Comparison of ENCODE assay signal across 11 mouse cellular contexts in genomic region chr10:81600096-81600495, GRCm38 (mm10). TPM values are rescaled to one million over a fixed set of nuclear protein-coding genes. Genes with fewer than 3 reads are reported as not detected.
A peak's percentile ranks its signal among the peaks of the same experiment; 100 is the strongest.
DNase-seq lines count a peak whose midpoint lies in the region; ATAC-seq and TF ChIP-seq lines count a peak whose summit lies in the region.
"Had no signal": no experiment of that assay in that cellular context is flagged by ENCODE, and none has a peak within 500 bp of the region (broad histone marks: within the 10 kb centered on the region; RNA-seq: fewer than 3 reads in every experiment).

No protein-coding gene starts in this region.

- TF ChIP-seq CTCF in E14TG2a.4 (conservative IDR thresholded peaks at IDR 0.05; ENCODE audit: low read length), result no peak
- no peak for TF ChIP-seq CTCF in heart, postnatal 0 days (IDR thresholded peaks at IDR 0.05; ENCODE audit: low read depth)

- no peak overlapping the region for H3K9ac ChIP-seq in kidney, embryonic 14.5 days (ENCODE audit: low read depth, low read length)
- no peak overlapping the region for H3K9ac ChIP-seq in heart, postnatal 0 days (replicated peaks; ENCODE audit: low read depth, low read length)
- H3K9ac ChIP-seq in neural tube, embryonic 15.5 days (replicated peaks), result no peak overlapping the region
- H3K9ac ChIP-seq: forebrain, embryonic 13.5 days; hindbrain, embryonic 14.5 days; neural tube, embryonic 13.5 days had no signal

- no peak for TF ChIP-seq EP300 in heart, postnatal 0 days (IDR thresholded peaks at IDR 0.05; ENCODE audit: low read depth)

- H3K27ac ChIP-seq in kidney, embryonic 14.5 days (ENCODE audit: low read depth, low read length), result peak overlapping the region; percentile 33
- peak overlapping the region; percentile 54; the same call in 1 of the 2 replicates for H3K27ac ChIP-seq in heart, postnatal 0 days (ENCODE audit: low read depth)
- H3K27ac ChIP-seq in neural tube, embryonic 15.5 days (replicated peaks), result no peak overlapping the region
- H3K27ac ChIP-seq: forebrain, embryonic 13.5 days; hindbrain, embryonic 14.5 days; neural tube, embryonic 13.5 days had no signal

- H3K9me3 ChIP-seq in kidney, embryonic 14.5 days (ENCODE audit: control insufficient read depth, low read length), result no peaks in the 10 kb centered on the region
- no peaks in the 10 kb centered on the region for H3K9me3 ChIP-seq in E14TG2a.4 (ENCODE audit: low read length)
- no peaks in the 10 kb centered on the region for H3K9me3 ChIP-seq in heart, postnatal 0 days (replicated peaks; ENCODE audit: control insufficient read depth, low read length)
- H3K9me3 ChIP-seq in neural tube, embryonic 15.5 days (replicated peaks), result no peaks in the 10 kb centered on the region
- H3K9me3 ChIP-seq: forebrain, embryonic 13.5 days; neural tube, embryonic 13.5 days had no signal

- no peak for ATAC-seq in kidney, embryonic 14.5 days (ENCODE audit: low FRiP score, low TSS enrichment)
- ATAC-seq in heart, postnatal 0 days (ENCODE audit: insufficient read depth, low read depth), result no peak
- ATAC-seq in neural tube, embryonic 15.5 days (ENCODE audit: low FRiP score), result no peak

- H3K4me3 ChIP-seq in kidney, embryonic 14.5 days (ENCODE audit: low read length), result no peak overlapping the region
- H3K4me3 ChIP-seq in E14TG2a.4 (replicated peaks; ENCODE audit: low read length), result peak overlapping the region; percentile 51; the same call in 1 of the 2 replicates
- H3K4me3 ChIP-seq in heart, postnatal 0 days (ENCODE audit: low read depth, low read length), result no peak overlapping the region
- no peak overlapping the region for H3K4me3 ChIP-seq in neural tube, embryonic 15.5 days (replicated peaks)

- no peak overlapping the region for H3K4me2 ChIP-seq in kidney, embryonic 14.5 days (replicated peaks; ENCODE audit: low read depth, low read length)
- peak overlapping the region; percentile 57; the same call in 1 of the 2 replicates for H3K4me2 ChIP-seq in heart, postnatal 0 days (ENCODE audit: low read depth, low read length)
- H3K4me2 ChIP-seq in neural tube, embryonic 15.5 days, result no peak overlapping the region

- no peaks in the 10 kb centered on the region for H3K36me3 ChIP-seq in kidney, embryonic 14.5 days (ENCODE audit: control insufficient read depth, insufficient read depth, low read length)
- H3K36me3 ChIP-seq in E14TG2a.4 (ENCODE audit: insufficient read depth, low read length), result no peaks in the 10 kb centered on the region
- H3K36me3 ChIP-seq in heart, postnatal 0 days (replicated peaks; ENCODE audit: control insufficient read depth, insufficient read depth, low read length), result no peaks in the 10 kb centered on the region
- no peaks in the 10 kb centered on the region for H3K36me3 ChIP-seq in neural tube, embryonic 15.5 days
- H3K36me3 ChIP-seq: neural tube, embryonic 13.5 days had no signal

- H3K27me3 ChIP-seq in kidney, embryonic 14.5 days (ENCODE audit: control insufficient read depth, insufficient read depth, low read length), result no peaks in the 10 kb centered on the region
- H3K27me3 ChIP-seq in E14TG2a.4 (ENCODE audit: insufficient read depth, low read length), result peaks cover 23% of the 10 kb centered on the region
- H3K27me3 ChIP-seq in heart, postnatal 0 days (ENCODE audit: control insufficient read depth, insufficient read depth, low read length), result 0 out of 2 replicates have a peak, but pooled peaks cover 7% of the 10 kb centered on the region
- peaks cover 8% of the 10 kb centered on the region; the same call in 1 of the 2 replicates for H3K27me3 ChIP-seq in neural tube, embryonic 15.5 days (replicated peaks)

- WGBS in kidney, embryonic 14.5 days, result 35% methylated on average over 10 of the region's 10 CpGs
- 43% methylated on average over 10 of the region's 10 CpGs for WGBS in heart, postnatal 0 days
- WGBS in neural tube, embryonic 15.5 days, result 51% methylated on average over 10 of the region's 10 CpGs

- H3K4me1 ChIP-seq in kidney, embryonic 14.5 days (ENCODE audit: control insufficient read depth, insufficient read depth, low read length), result peaks cover 74% of the 10 kb centered on the region
- peaks cover 80% of the 10 kb centered on the region for H3K4me1 ChIP-seq in E14TG2a.4 (replicated peaks; ENCODE audit: low read depth, low read length)
- peaks cover 43% of the 10 kb centered on the region for H3K4me1 ChIP-seq in heart, postnatal 0 days (ENCODE audit: control insufficient read depth, insufficient read depth)
- peaks cover 55% of the 10 kb centered on the region for H3K4me1 ChIP-seq in neural tube, embryonic 15.5 days

- DNase-seq in cerebellum, adult 9-11 months, result peak; percentile 63
- no peak for DNase-seq in cerebellum, postnatal 25 days
- no peak for DNase-seq in kidney, adult 18-20 months
- no peak for DNase-seq in heart, postnatal 0 days (ENCODE audit: low spot score)
- no peak for DNase-seq in adrenal gland, postnatal 25 days

RNA-seq across cellular contexts. Expression of gene Tle6, which starts 0.8 kb away (rescaled TPM):
- 12.6 and 15.5 TPM in 2 replicates for polyA plus RNA-seq in kidney, embryonic 14.5 days (2014; fragmentation: Nextera tagmentation; extraction: Ambion mirVana)
- 18.6 and 41.4 TPM in 2 replicates for total RNA-seq in heart, postnatal 0 days (2014; rRNA removed; ENCODE audit: low replicate concordance)
- polyA plus RNA-seq in heart, postnatal 0 days (2015; fragmentation: Nextera tagmentation; extraction: Ambion mirVana), result 19.3 and 23.1 TPM in 2 replicates
- polyA plus RNA-seq in neural tube, embryonic 15.5 days (2015; fragmentation: Nextera tagmentation; extraction: Ambion mirVana), result 5.7 and 7.3 TPM in 2 replicates
- 26.4 and 37.4 TPM in 2 replicates for total RNA-seq in adrenal gland, postnatal 25 days (2021)

RNA-seq across cellular contexts. Expression of gene BC025920, which starts 6.0 kb away (rescaled TPM):
- polyA plus RNA-seq in kidney, embryonic 14.5 days (2014; fragmentation: Nextera tagmentation; extraction: Ambion mirVana), result 0.84 and 0.86 TPM in 2 replicates
- 1.7 and 2.7 TPM in 2 replicates for total RNA-seq in heart, postnatal 0 days (2014; rRNA removed; ENCODE audit: low replicate concordance)
- polyA plus RNA-seq in heart, postnatal 0 days (2015; fragmentation: Nextera tagmentation; extraction: Ambion mirVana), result 0.38 and 0.44 TPM in 2 replicates
- polyA plus RNA-seq in neural tube, embryonic 15.5 days (2015; fragmentation: Nextera tagmentation; extraction: Ambion mirVana), result 1.3 and 2.3 TPM in 2 replicates
- 2.4 and 2.6 TPM in 2 replicates for total RNA-seq in adrenal gland, postnatal 25 days (2021)

RNA-seq across cellular contexts. Expression of gene Tle2, which starts 25.7 kb away (rescaled TPM):
- polyA plus RNA-seq in kidney, embryonic 14.5 days (2014; fragmentation: Nextera tagmentation; extraction: Ambion mirVana), result 29.3 and 30.4 TPM in 2 replicates
- 6.8 and 10.4 TPM in 2 replicates for total RNA-seq in heart, postnatal 0 days (2014; rRNA removed; ENCODE audit: low replicate concordance)
- 11.1 and 11.9 TPM in 2 replicates for polyA plus RNA-seq in heart, postnatal 0 days (2015; fragmentation: Nextera tagmentation; extraction: Ambion mirVana)
- 41.8 and 49.9 TPM in 2 replicates for polyA plus RNA-seq in neural tube, embryonic 15.5 days (2015; fragmentation: Nextera tagmentation; extraction: Ambion mirVana)
- 52.8 and 67.8 TPM in 2 replicates for total RNA-seq in adrenal gland, postnatal 25 days (2021)

RNA-seq across cellular contexts. Expression of gene Sirt6, which starts 27.5 kb away (rescaled TPM):
- polyA plus RNA-seq in kidney, embryonic 14.5 days (2014; fragmentation: Nextera tagmentation; extraction: Ambion mirVana), result 39.9 and 40.7 TPM in 2 replicates
- 10.9 and 24.7 TPM in 2 replicates for total RNA-seq in heart, postnatal 0 days (2014; rRNA removed; ENCODE audit: low replicate concordance)
- 16.2 and 16.6 TPM in 2 replicates for polyA plus RNA-seq in heart, postnatal 0 days (2015; fragmentation: Nextera tagmentation; extraction: Ambion mirVana)
- polyA plus RNA-seq in neural tube, embryonic 15.5 days (2015; fragmentation: Nextera tagmentation; extraction: Ambion mirVana), result 45.6 and 51.8 TPM in 2 replicates
- total RNA-seq in adrenal gland, postnatal 25 days (2021), result 28.3 and 30.2 TPM in 2 replicates

RNA-seq across cellular contexts. Expression of gene Ankrd24, which starts 28.2 kb away (rescaled TPM):
- polyA plus RNA-seq in kidney, embryonic 14.5 days (2014; fragmentation: Nextera tagmentation; extraction: Ambion mirVana), result 11.3 and 18.5 TPM in 2 replicates
- 48.5 and 54.5 TPM in 2 replicates for total RNA-seq in heart, postnatal 0 days (2014; rRNA removed; ENCODE audit: low replicate concordance)
- polyA plus RNA-seq in heart, postnatal 0 days (2015; fragmentation: Nextera tagmentation; extraction: Ambion mirVana), result 8.9 and 9.1 TPM in 2 replicates
- 19.0 and 24.2 TPM in 2 replicates for polyA plus RNA-seq in neural tube, embryonic 15.5 days (2015; fragmentation: Nextera tagmentation; extraction: Ambion mirVana)
- total RNA-seq in adrenal gland, postnatal 25 days (2021), result 30.5 and 37.8 TPM in 2 replicates
